Comparison of ENCODE assay signal across 12 mouse cellular contexts in the genomic region with DNA sequence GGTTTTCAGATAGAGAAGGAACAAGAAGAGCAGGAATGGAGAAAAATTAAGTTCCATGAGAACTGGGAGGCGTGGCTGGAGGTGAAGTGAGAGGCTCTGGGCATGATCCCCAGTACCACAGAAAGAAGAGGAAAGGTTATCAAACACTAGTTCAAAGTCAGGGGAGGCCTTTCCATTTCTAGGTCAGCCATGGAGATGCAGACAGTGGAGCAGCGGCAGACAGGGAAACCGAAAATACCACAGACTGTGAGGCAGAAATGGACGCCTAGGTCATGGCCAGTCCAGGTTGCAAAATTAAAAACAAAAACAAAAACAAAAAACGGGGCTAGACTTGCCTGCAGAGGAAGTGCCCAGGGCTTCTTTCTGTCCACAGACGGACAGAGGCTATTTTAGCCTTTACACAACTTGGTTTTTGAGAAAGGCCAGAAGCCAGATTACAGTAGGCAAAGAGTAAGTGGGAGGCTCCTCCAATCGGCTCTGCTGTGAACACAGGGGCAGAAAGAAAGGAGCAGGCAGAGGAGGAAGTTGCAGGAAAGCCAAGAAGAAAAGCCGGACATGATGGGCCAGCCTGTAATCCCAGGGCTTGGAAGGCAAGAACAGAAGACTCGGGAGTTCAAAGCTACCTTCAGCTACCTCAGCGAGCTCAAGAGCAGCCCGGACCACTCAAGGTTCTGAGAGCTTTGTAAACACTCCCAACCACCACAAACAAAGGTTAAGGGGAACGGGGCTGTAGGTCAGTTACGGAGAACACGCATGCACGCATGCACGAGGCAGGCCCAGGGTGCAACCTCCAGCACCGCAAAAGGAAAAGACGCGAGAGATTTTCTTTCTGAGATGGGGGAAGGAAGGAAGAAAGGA. TPM values are rescaled to one million over a fixed set of nuclear protein-coding genes. Genes with fewer than 3 reads are reported as not detected.
DNase-seq lines count a peak whose midpoint lies in the region; ATAC-seq and TF ChIP-seq lines count a peak whose summit lies in the region.
"Had no signal": no experiment of that assay in that cellular context is flagged by ENCODE, and none has a peak within 500 bp of the region (broad histone marks: within the 10 kb centered on the region; RNA-seq: fewer than 3 reads in every experiment).

No protein-coding gene starts in this region.

- no peak overlapping the region for H3K4me2 ChIP-seq in liver, postnatal 0 days (ENCODE audit: low read depth, low read length)
- peak overlapping the region; percentile 46 for H3K4me2 ChIP-seq in heart, postnatal 0 days (ENCODE audit: low read depth, low read length)
- H3K4me2 ChIP-seq: hindbrain, embryonic 15.5 days had no signal

- no peak overlapping the region; the same call in 1 of the 2 replicates for H3K4me3 ChIP-seq in liver, adult 2 months (ENCODE audit: insufficient read depth, low read depth, low read length)
- no peak overlapping the region for H3K4me3 ChIP-seq in liver, postnatal 0 days (ENCODE audit: low read depth, low read length)
- H3K4me3 ChIP-seq in heart, postnatal 0 days (ENCODE audit: low read depth, low read length), result no peak overlapping the region
- H3K4me3 ChIP-seq: hindbrain, embryonic 15.5 days had no signal

- no peaks in the 10 kb centered on the region for H3K36me3 ChIP-seq in liver, adult 2 months (ENCODE audit: control insufficient read depth, insufficient read depth, low read length)
- H3K36me3 ChIP-seq in liver, postnatal 0 days (replicated peaks; ENCODE audit: insufficient read depth, low read length), result no peaks in the 10 kb centered on the region
- peaks cover 15% of the 10 kb centered on the region; the same call in 1 of the 2 replicates for H3K36me3 ChIP-seq in heart, postnatal 0 days (replicated peaks; ENCODE audit: control insufficient read depth, insufficient read depth, low read length)
- H3K36me3 ChIP-seq: hindbrain, embryonic 15.5 days had no signal

- H3K4me1 ChIP-seq in liver, adult 2 months (ENCODE audit: control insufficient read depth, insufficient read depth, low read length), result 0 out of 2 replicates have a peak, but pooled peaks cover 3% of the 10 kb centered on the region
- peaks cover 5% of the 10 kb centered on the region; the same call in 1 of the 2 replicates for H3K4me1 ChIP-seq in liver, postnatal 0 days (ENCODE audit: insufficient read depth)
- H3K4me1 ChIP-seq in heart, postnatal 0 days (ENCODE audit: control insufficient read depth, insufficient read depth), result peaks cover 55% of the 10 kb centered on the region

- ATAC-seq in liver, postnatal 0 days, result no peak
- ATAC-seq in heart, postnatal 0 days (ENCODE audit: insufficient read depth, low read depth), result no peak
- ATAC-seq: midbrain, embryonic 16.5 days had no signal

- no peak overlapping the region for H3K9ac ChIP-seq in liver, adult 2 months (ENCODE audit: low read depth, low read length)
- H3K9ac ChIP-seq in liver, postnatal 0 days (replicated peaks), result no peak overlapping the region
- peak overlapping the region; percentile 46; the same call in 1 of the 2 replicates for H3K9ac ChIP-seq in heart, postnatal 0 days (replicated peaks; ENCODE audit: low read depth, low read length)
- H3K9ac ChIP-seq: hindbrain, embryonic 15.5 days; liver, embryonic 14.5 days had no signal

- peak; percentile 13 to 28 for DNase-seq in cerebellum, postnatal 14 days
- DNase-seq in cerebellum, adult 11 months, result no peak
- DNase-seq in liver, adult 2 months (ENCODE audit: extremely low read depth, low read depth, low spot score), result peak; percentile 18
- DNase-seq in liver, postnatal 0 days, result no peak
- DNase-seq in heart, postnatal 0 days (ENCODE audit: low spot score), result no peak
- DNase-seq in lung, postnatal 4 days, result peak; percentile 40 to 51
- no peak for DNase-seq in layer of hippocampus, adult 8-10 months (ENCODE audit: low spot score in 2 of 2)
- no peak for DNase-seq in MN1 (ENCODE audit: low spot score)
- DNase-seq: right cerebral cortex, postnatal 25 days had no signal

- WGBS in liver, adult 2 months, result 51% methylated on average over 19 of the region's 19 CpGs
- WGBS in liver, postnatal 0 days (ENCODE audit: insufficient replicate concordance), result 45% methylated on average over 19 of the region's 19 CpGs
- WGBS in heart, postnatal 0 days, result 30% methylated on average over 19 of the region's 19 CpGs

- no peaks in the 10 kb centered on the region for H3K27me3 ChIP-seq in liver, adult 2 months (ENCODE audit: control insufficient read depth, insufficient read depth, low read length)
- H3K27me3 ChIP-seq in liver, postnatal 0 days (ENCODE audit: insufficient read depth, low read length), result peaks cover 5% of the 10 kb centered on the region
- H3K27me3 ChIP-seq in heart, postnatal 0 days (ENCODE audit: control insufficient read depth, insufficient read depth, low read length), result no peaks in the 10 kb centered on the region
- H3K27me3 ChIP-seq: hindbrain, embryonic 15.5 days had no signal

- no peak for TF ChIP-seq CTCF in liver, adult 2 months (IDR thresholded peaks at IDR 0.05; ENCODE audit: low read depth, low read length)
- no peak for TF ChIP-seq CTCF in liver, postnatal 0 days (IDR thresholded peaks at IDR 0.05; ENCODE audit: low read depth)
- no peak for TF ChIP-seq CTCF in heart, postnatal 0 days (IDR thresholded peaks at IDR 0.05; ENCODE audit: low read depth)

- no peak overlapping the region for H3K27ac ChIP-seq in liver, adult 2 months (replicated peaks; ENCODE audit: insufficient read depth, low read depth, low read length)
- no peak overlapping the region for H3K27ac ChIP-seq in liver, postnatal 0 days (ENCODE audit: low read depth)
- H3K27ac ChIP-seq in heart, postnatal 0 days (ENCODE audit: low read depth), result peak overlapping the region; percentile 89
- H3K27ac ChIP-seq: hindbrain, embryonic 15.5 days; liver, embryonic 14.5 days had no signal

- no peaks in the 10 kb centered on the region for H3K79me2 ChIP-seq in liver, adult 2 months (ENCODE audit: control insufficient read depth, insufficient read depth, low read length)

- TF ChIP-seq EP300 in liver, postnatal 0 days (IDR thresholded peaks at IDR 0.05; ENCODE audit: low read depth), result no peak
- no peak for TF ChIP-seq EP300 in heart, postnatal 0 days (IDR thresholded peaks at IDR 0.05; ENCODE audit: low read depth)

- no peak for TF ChIP-seq POLR2A in liver, adult 2 months (IDR thresholded peaks at IDR 0.05; ENCODE audit: extremely low read depth, insufficient read depth, low read length)

- H3K9me3 ChIP-seq in liver, postnatal 0 days (ENCODE audit: low read length), result no peaks in the 10 kb centered on the region
- no peaks in the 10 kb centered on the region for H3K9me3 ChIP-seq in heart, postnatal 0 days (replicated peaks; ENCODE audit: control insufficient read depth, low read length)
- H3K9me3 ChIP-seq: hindbrain, embryonic 15.5 days had no signal

RNA-seq across cellular contexts. Expression of a gene that starts 6.6 kb away (rescaled TPM):
- 1.7 and 1.9 TPM in 2 replicates for total RNA-seq in liver, adult 2 months (2014; rRNA removed)
- 0.54 and 0.66 TPM in 2 replicates for polyA plus RNA-seq in liver, adult 2 months (2012; rRNA removed)
- 1.7 and 2.5 TPM in 2 replicates for polyA plus RNA-seq in liver, postnatal 0 days (2015; fragmentation: Nextera tagmentation; extraction: Ambion mirVana)
- 81.8 and 84.5 TPM in 2 replicates for total RNA-seq in heart, postnatal 0 days (2014; rRNA removed; ENCODE audit: low replicate concordance)
- 83.9 and 93.2 TPM in 2 replicates for polyA plus RNA-seq in heart, postnatal 0 days (2015; fragmentation: Nextera tagmentation; extraction: Ambion mirVana)
- total RNA-seq in layer of hippocampus, adult 8-10 months (2022), result 10 to 100 TPM; 66.7 to 76.9 (median 76.1) TPM

Comparison
In these comparisons a context has a peak if more than half of its experiments do, and no peak if none do; other contexts are left out.
1. DNase-seq: peak in cerebellum, postnatal 14 days (2 of 2), liver, adult 2 months (single experiment) and lung, postnatal 4 days (2 of 2); none in cerebellum, adult 11 months (single experiment), liver, postnatal 0 days (single experiment), heart, postnatal 0 days (single experiment), layer of hippocampus, adult 8-10 months (0 of 2) and MN1 (single experiment).
2. RNA of a gene that starts 6.6 kb away (total RNA-seq): 81.8 to 84.5 TPM in heart, postnatal 0 days and 66.7 to 76.9 TPM in layer of hippocampus, adult 8-10 months; 1.7 to 1.9 TPM in liver, adult 2 months; every median in the first group is over 10 times any median in the second.